Mouse (Mus musculus) ES-E14 (cell line): ENCODE measurements at regions not wholly inside any gene's neighbourhood (a gene's known extent, or its start where the extent isn't known, plus 50 kb on each side); places are given as distances from the start of the nearest gene placed in this dataset.
A peak's percentile ranks its signal among the peaks of the same experiment; 100 is the strongest.

Source experiments
- CHD2 ChIP-seq: IDR thresholded peaks from 2 replicates; pipeline ENCODE4 v1.6.1; 2014; ENCODE audit warnings: mild to moderate bottlenecking, low read depth, low read length, inconsistent platforms
- HCFC1 ChIP-seq: IDR thresholded peaks from 2 replicates; pipeline ENCODE4 v1.6.1; 2012; ENCODE audit warnings: low read length, inconsistent platforms, borderline replicate concordance; ENCODE audit not compliant: insufficient read depth
- MAFK ChIP-seq: IDR thresholded peaks from 2 replicates; pipeline ENCODE4 v1.6.1; 2014; ENCODE audit warnings: mild to moderate bottlenecking, low read depth, low read length, inconsistent platforms; ENCODE audit not compliant: insufficient read depth
- ZC3H11A ChIP-seq: IDR thresholded peaks from 2 replicates; pipeline ENCODE4 v1.6.1; 2012; ENCODE audit warnings: low read depth, mild to moderate bottlenecking, inconsistent platforms, low read length, borderline replicate concordance
- ZNF384 ChIP-seq: IDR thresholded peaks from 2 replicates; pipeline ENCODE4 v1.6.1; 2012; ENCODE audit warnings: low read depth, low read length, inconsistent platforms

DNA sequence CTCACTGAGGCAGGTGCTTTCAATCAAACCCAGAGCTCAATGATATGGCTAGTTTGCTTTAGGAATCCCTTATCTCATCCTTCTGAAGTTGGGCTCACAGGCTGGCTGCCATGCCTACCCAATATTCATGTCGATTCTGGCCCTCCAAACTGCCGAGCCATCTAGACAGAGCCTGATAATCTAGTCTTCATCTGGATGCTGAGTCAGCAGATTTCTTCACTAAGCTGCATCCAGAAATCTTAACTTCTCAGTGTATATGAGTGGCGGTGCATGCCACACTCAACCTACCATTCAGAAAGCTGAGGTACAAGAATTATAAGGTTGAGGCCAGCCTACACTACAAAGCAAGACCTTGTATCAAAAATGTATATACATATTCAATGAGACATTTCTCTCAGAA is 136.9 kb downstream of the Cyp26b1 start:
- TF ChIP-seq ZNF384 (no peak), MAFK (peak; percentile 97), HCFC1 (no peak), CHD2 (no peak), ZC3H11A (no peak)
